Mouse (Mus musculus) large intestine, adult 2 months (tissue): ENCODE measurements around the gene Hrct1. TPM values are rescaled to one million over a fixed set of nuclear protein-coding genes. Genes with fewer than 3 reads are reported as not detected.
A peak's percentile ranks its signal among the peaks of the same experiment; 100 is the strongest.

ENCODE experiments used
- DNase-seq: peaks from one replicate; pipeline ENCODE4 v3.0.0-alpha.2; 2012; ENCODE audit warnings: low read depth, low spot score
- WGBS: fragments of 180-500 bp; shearing (Covaris S2); methylation state at CpG from one replicate; pipeline ENCODE4 v1.1.7; 2018; 5-methylcytosine and 5-hydroxymethylcytosine counted together
- polyA plus RNA-seq: library from polyadenylated mRNA; depleted of rRNA; stranded (reverse); fragments of >200 nt; gene quantifications from 2 replicates; pipeline ENCODE4 v1.2.3, GENCODE M21; 2012; rRNA removed

The Hrct1 gene
- polyA plus RNA-seq, 1 experiment = 1.9 TPM

- peak; percentile 19 for DNase-seq
- WGBS = 19% methylated on average over 7 of the region's 7 CpGs
Measured at GRCm38 (mm10) chr4:43763410-43763809, 36.4 kb downstream of the Hrct1 start.

- 74% methylated on average over 5 of the region's 5 CpGs for WGBS
- DNase-seq = no peak
Measured at GRCm38 (mm10) chr4:43768341-43768740, 41.4 kb downstream of the Hrct1 start.

GRCm38 (mm10) chr4:43769374-43769773 is 42.4 kb downstream of the Hrct1 start:
- DNase-seq = no peak
- WGBS = 95% methylated on average over 2 of the region's 2 CpGs

- no peak for DNase-seq
- WGBS = 75% methylated on average over 6 of the region's 6 CpGs
Measured at GRCm38 (mm10) chr4:43770909-43771308, 43.9 kb downstream of the Hrct1 start, which contains the start of gene Olfr159. Gene Olfr159, minus strand, starts transcription at chr4:43771009.

GRCm38 (mm10) chr4:43771626-43772025 is 44.6 kb downstream of the Hrct1 start:
- DNase-seq = no peak
- WGBS = 37% methylated on average over 6 of the region's 6 CpGs

GRCm38 (mm10) chr4:43772304-43772703 is 45.3 kb downstream of the Hrct1 start:
- 26% methylated on average over 2 of the region's 2 CpGs for WGBS
- no peak for DNase-seq

Other genes starting within 250 kb of the Hrct1 start
- gene Sit1, start 243.5 kb upstream of the Hrct1 start, polyA plus RNA-seq = 1.7 and 1.8 TPM in 2 replicates
- gene Ccdc107, start 234.3 kb upstream of the Hrct1 start, polyA plus RNA-seq = 187 and 232 TPM in 2 replicates
- 66.9 and 81.0 TPM in 2 replicates for gene Arhgef39, start 227.5 kb upstream of the Hrct1 start, polyA plus RNA-seq
- gene Car9, start 220.2 kb upstream of the Hrct1 start, polyA plus RNA-seq = 50.4 and 64.5 TPM in 2 replicates
- gene Tpm2, start 203.4 kb upstream of the Hrct1 start, polyA plus RNA-seq = 118 and 122 TPM in 2 replicates
- gene Creb3, start 164.9 kb upstream of the Hrct1 start, polyA plus RNA-seq = 66.0 and 86.4 TPM in 2 replicates
- 48.4 and 72.5 TPM in 2 replicates for gene Tln1, start 164.5 kb upstream of the Hrct1 start, polyA plus RNA-seq
- gene Rgp1, start 148.5 kb upstream of the Hrct1 start, polyA plus RNA-seq = 25.9 and 45.4 TPM in 2 replicates
- gene Gba2, start 148.3 kb upstream of the Hrct1 start, polyA plus RNA-seq = 6.3 and 10.3 TPM in 2 replicates
- not detected in 2 replicates for gene Msmp, start 142.7 kb upstream of the Hrct1 start, polyA plus RNA-seq
- gene Npr2, start 95.3 kb upstream of the Hrct1 start, polyA plus RNA-seq = 7.3 and 9.0 TPM in 2 replicates
- 0.38 and 0.81 TPM in 2 replicates for gene Spag8, start 73.6 kb upstream of the Hrct1 start, polyA plus RNA-seq
- 80.6 and 90.2 TPM in 2 replicates for gene Hint2, start 70.7 kb upstream of the Hrct1 start, polyA plus RNA-seq
- 2.0 and 2.3 TPM in 2 replicates for gene Tmem8b, start 58.2 kb upstream of the Hrct1 start, polyA plus RNA-seq
- 0.02 and 0.07 TPM in 2 replicates for gene Fam221b, start 58.0 kb upstream of the Hrct1 start, polyA plus RNA-seq
- gene Olfr70, start 26.4 kb upstream of the Hrct1 start, polyA plus RNA-seq = not detected in 2 replicates
- gene Olfr71, start 16.9 kb upstream of the Hrct1 start, polyA plus RNA-seq = not detected in 2 replicates
- gene Spaar, start 2.8 kb downstream of the Hrct1 start, polyA plus RNA-seq = 0.68 and 1.5 TPM in 2 replicates
- not detected in 2 replicates for gene Olfr159, start 43.8 kb downstream of the Hrct1 start, polyA plus RNA-seq
- not detected in 2 replicates for gene Olfr156, start 96.7 kb downstream of the Hrct1 start, polyA plus RNA-seq
- gene Olfr157, start 113.0 kb downstream of the Hrct1 start, polyA plus RNA-seq = 0.10 and 0.14 TPM in 2 replicates
- gene Olfr155, start 124.4 kb downstream of the Hrct1 start, polyA plus RNA-seq = not detected in 2 replicates
- gene Reck, start 148.3 kb downstream of the Hrct1 start, polyA plus RNA-seq = 2.5 and 4.1 TPM in 2 replicates
- 21.5 and 28.2 TPM in 2 replicates for gene Glipr2, start 230.2 kb downstream of the Hrct1 start, polyA plus RNA-seq